11 mouse cellular contexts compared by ENCODE assay signal in the genomic region with DNA sequence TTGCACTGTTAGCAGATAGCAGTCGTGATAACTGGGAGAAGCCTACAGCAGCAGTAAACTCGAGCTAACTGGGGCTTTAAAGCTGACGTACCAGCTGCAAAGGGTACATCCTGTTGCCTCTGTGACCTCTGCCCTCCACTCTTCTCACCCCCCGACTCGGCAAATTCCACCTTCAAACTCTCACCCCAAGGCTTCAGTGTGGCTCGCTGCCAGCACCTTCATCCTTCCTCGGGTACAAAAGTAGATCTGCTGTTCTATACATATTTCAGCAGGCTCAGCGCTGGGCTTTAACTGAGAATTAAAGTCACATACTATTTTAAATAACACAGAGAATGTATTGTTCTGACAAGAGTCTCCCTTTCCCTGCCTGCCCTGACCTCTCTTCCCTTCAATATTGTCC.
A peak's percentile ranks its signal among the peaks of the same experiment; 100 is the strongest.
DNase-seq lines count a peak whose midpoint lies in the region; ATAC-seq and TF ChIP-seq lines count a peak whose summit lies in the region.
"Had no signal": no experiment of that assay in that cellular context is flagged by ENCODE, and none has a peak within 500 bp of the region (broad histone marks: within the 10 kb centered on the region; RNA-seq: fewer than 3 reads in every experiment).

No protein-coding gene starts in this region.

- no peaks in the 10 kb centered on the region for H3K27me3 ChIP-seq in midbrain, embryonic 13.5 days
- peaks cover 53% of the 10 kb centered on the region for H3K27me3 ChIP-seq in midbrain, embryonic 10.5 days (ENCODE audit: low read depth, poor library complexity, severe bottlenecking)
- no peaks in the 10 kb centered on the region for H3K27me3 ChIP-seq in limb, embryonic 14.5 days (ENCODE audit: control insufficient read depth, insufficient read depth, low read length)
- no peaks in the 10 kb centered on the region for H3K27me3 ChIP-seq in intestine, embryonic 15.5 days (replicated peaks)
- H3K27me3 ChIP-seq: liver, embryonic 15.5 days had no signal

- no peak overlapping the region; the same call in 1 of the 2 replicates for H3K9ac ChIP-seq in midbrain, embryonic 13.5 days (replicated peaks)
- no peak overlapping the region for H3K9ac ChIP-seq in limb, embryonic 14.5 days (ENCODE audit: low read depth, low read length, severe bottlenecking)
- H3K9ac ChIP-seq in intestine, embryonic 15.5 days: no peak overlapping the region
- H3K9ac ChIP-seq: liver, embryonic 15.5 days had no signal

- 12% methylated on average over 8 of the region's 8 CpGs for WGBS in midbrain, embryonic 13.5 days
- 13% methylated on average over 8 of the region's 8 CpGs for WGBS in midbrain, embryonic 10.5 days
- WGBS in limb, embryonic 14.5 days: 9% methylated on average over 8 of the region's 8 CpGs
- WGBS in intestine, embryonic 15.5 days: 22% methylated on average over 8 of the region's 8 CpGs

- H3K4me2 ChIP-seq in midbrain, embryonic 13.5 days (replicated peaks): peak overlapping the region; percentile 39
- peak overlapping the region; percentile 13 for H3K4me2 ChIP-seq in limb, embryonic 14.5 days (replicated peaks; ENCODE audit: low read depth, low read length, severe bottlenecking)
- no peak overlapping the region; the same call in 1 of the 2 replicates for H3K4me2 ChIP-seq in intestine, embryonic 15.5 days (replicated peaks)
- H3K4me2 ChIP-seq: liver, embryonic 15.5 days had no signal

- no peaks in the 10 kb centered on the region for H3K36me3 ChIP-seq in midbrain, embryonic 13.5 days
- H3K36me3 ChIP-seq in midbrain, embryonic 10.5 days: no peaks in the 10 kb centered on the region
- no peaks in the 10 kb centered on the region for H3K36me3 ChIP-seq in limb, embryonic 14.5 days (ENCODE audit: control insufficient read depth, insufficient read depth, low read length)
- no peaks in the 10 kb centered on the region for H3K36me3 ChIP-seq in intestine, embryonic 15.5 days
- H3K36me3 ChIP-seq: liver, embryonic 15.5 days had no signal

- 0 out of 2 replicates have a peak overlapping the region, but pooled peaks have one; percentile 0 for H3K4me3 ChIP-seq in midbrain, embryonic 13.5 days (replicated peaks)
- H3K4me3 ChIP-seq in midbrain, embryonic 10.5 days: no peak overlapping the region
- H3K4me3 ChIP-seq in limb, embryonic 14.5 days (replicated peaks; ENCODE audit: low read length): no peak overlapping the region
- H3K4me3 ChIP-seq in intestine, embryonic 15.5 days (replicated peaks): no peak overlapping the region
- H3K4me3 ChIP-seq: liver, embryonic 15.5 days had no signal

- peaks cover 75% of the 10 kb centered on the region for H3K4me1 ChIP-seq in midbrain, embryonic 13.5 days (replicated peaks)
- H3K4me1 ChIP-seq in midbrain, embryonic 10.5 days: peaks cover 81% of the 10 kb centered on the region
- H3K4me1 ChIP-seq in limb, embryonic 14.5 days (ENCODE audit: control insufficient read depth, insufficient read depth, low read length): peaks cover 48% of the 10 kb centered on the region
- peaks cover 8% of the 10 kb centered on the region for H3K4me1 ChIP-seq in intestine, embryonic 15.5 days (replicated peaks)
- H3K4me1 ChIP-seq: liver, embryonic 15.5 days had no signal

- no peaks in the 10 kb centered on the region for H3K9me3 ChIP-seq in midbrain, embryonic 13.5 days
- H3K9me3 ChIP-seq in midbrain, embryonic 10.5 days (replicated peaks): no peaks in the 10 kb centered on the region
- no peaks in the 10 kb centered on the region for H3K9me3 ChIP-seq in limb, embryonic 14.5 days (ENCODE audit: control insufficient read depth, low read length)
- no peaks in the 10 kb centered on the region for H3K9me3 ChIP-seq in intestine, embryonic 15.5 days
- H3K9me3 ChIP-seq: liver, embryonic 15.5 days had no signal

- ATAC-seq in CD4-positive, CD25-positive, alpha-beta regulatory T cell, adult 4 months: no peak
- ATAC-seq in midbrain, embryonic 13.5 days: no peak
- no peak for ATAC-seq in limb, embryonic 14.5 days (ENCODE audit: low FRiP score, low read depth)
- no peak for ATAC-seq in intestine, embryonic 15.5 days

- no peak for TF ChIP-seq POLR2A in limb, embryonic 14.5 days (IDR thresholded peaks at IDR 0.05; ENCODE audit: borderline replicate concordance, extremely low read depth, insufficient read depth, insufficient read length)

- 0 out of 2 replicates have a peak overlapping the region, but pooled peaks have one; percentile 4 for H3K27ac ChIP-seq in midbrain, embryonic 13.5 days
- no peak overlapping the region for H3K27ac ChIP-seq in midbrain, embryonic 10.5 days (replicated peaks)
- H3K27ac ChIP-seq in limb, embryonic 14.5 days (replicated peaks; ENCODE audit: low read depth, low read length): peak overlapping the region; percentile 21; the same call in 1 of the 2 replicates
- no peak overlapping the region for H3K27ac ChIP-seq in intestine, embryonic 15.5 days
- H3K27ac ChIP-seq: liver, embryonic 15.5 days had no signal

- DNase-seq in CD4-positive, CD25-positive, alpha-beta regulatory T cell, adult 2 months (ENCODE audit: low read depth, low spot score): peak; percentile 11
- DNase-seq in midbrain, embryonic 10.5 days (ENCODE audit: low spot score): no peak
- DNase-seq in limb, embryonic 14.5 days (ENCODE audit: low spot score): peak; percentile 24
- peak; percentile 40 to 61 for DNase-seq in thymus, postnatal 36 days
- DNase-seq in cerebellum, adult 9-11 months: no peak
- DNase-seq: gastrocnemius, postnatal 10 days; retina, postnatal 1 day had no signal

Comparison
In these comparisons a context has a peak if more than half of its experiments do, and no peak if none do; other contexts are left out.
1. H3K27ac ChIP-seq: peak in midbrain, embryonic 13.5 days (single experiment) and limb, embryonic 14.5 days (single experiment); none in midbrain, embryonic 10.5 days (single experiment) and intestine, embryonic 15.5 days (single experiment).
2. DNase-seq: peak in CD4-positive, CD25-positive, alpha-beta regulatory T cell, adult 2 months (single experiment), limb, embryonic 14.5 days (single experiment) and thymus, postnatal 36 days (2 of 2); none in midbrain, embryonic 10.5 days (single experiment) and cerebellum, adult 9-11 months (single experiment).